Mouse (Mus musculus) midbrain, postnatal 0 days (tissue): ENCODE results near the gene Ugp2. TPM values are rescaled to one million over a fixed set of nuclear protein-coding genes. Genes with fewer than 3 reads are reported as not detected.
"Not testable (repeated sequence)": the region's sequence is repeated elsewhere in the genome, so short reads cannot be mapped to it uniquely, and the experiment has no call there.

ENCODE experiments used
- ATAC-seq: fragments of 200-750 bp; cut with Nextera tagmentation; 2 replicates; pipeline ENCODE4 v1.8.0; 2017; ENCODE audit warnings: moderate number of reproducible peaks, mild to moderate bottlenecking, moderate TSS enrichment, moderate library complexity; ENCODE audit not compliant: low FRiP score
- DNase-seq: peaks from one replicate; pipeline ENCODE4 v3.0.0-alpha.2; 2015; ENCODE audit warnings: low spot score
- H3K27ac ChIP-seq: fragments of 300-500 bp; sonication (generic); 2 replicates; pipeline ENCODE4 v1.5.1; 2014; ENCODE audit warnings: low read depth, mild to moderate bottlenecking, low read length, mixed read lengths
- H3K27me3 ChIP-seq: fragments of 300-500 bp; sonication (generic); 2 replicates; pipeline ENCODE4 v1.6.1; 2014; ENCODE audit warnings: low read length, control low read depth, mixed read lengths; ENCODE audit not compliant: insufficient read depth
- H3K36me3 ChIP-seq: fragments of 300-500 bp; sonication (generic); 2 replicates; pipeline ENCODE4 v1.6.1; 2014; ENCODE audit warnings: low read length, control low read depth, mixed read lengths; ENCODE audit not compliant: insufficient read depth
- H3K4me1 ChIP-seq: fragments of 300-500 bp; sonication (generic); 2 replicates; pipeline ENCODE4 v1.6.1; 2014; ENCODE audit warnings: mild to moderate bottlenecking, control low read depth, antibody characterized with exemption, low read length, mixed read lengths; ENCODE audit not compliant: insufficient read depth
- H3K4me2 ChIP-seq: fragments of 300-500 bp; sonication (generic); 2 replicates; pipeline ENCODE4 v1.6.1; 2014; ENCODE audit warnings: low read depth, mild to moderate bottlenecking, low read length, mixed read lengths; ENCODE audit not compliant: poor library complexity, severe bottlenecking
- H3K4me3 ChIP-seq: fragments of 300-500 bp; sonication (generic); 2 replicates; pipeline ENCODE4 v1.5.1; 2014; ENCODE audit warnings: low read depth, mild to moderate bottlenecking, low read length, moderate library complexity
- H3K9ac ChIP-seq: fragments of 300-500 bp; sonication (generic); replicated peaks from 2 replicates; pipeline ENCODE4 v1.6.1; 2014; ENCODE audit warnings: mild to moderate bottlenecking, low read length, moderate library complexity, mixed read lengths; ENCODE audit not compliant: poor library complexity, severe bottlenecking
- H3K9me3 ChIP-seq: fragments of 300-500 bp; sonication (generic); 2 replicates; pipeline ENCODE4 v1.6.1; 2016; ENCODE audit warnings: low read length, control low read depth
- CTCF ChIP-seq: IDR thresholded peaks from 2 replicates; pipeline ENCODE4 v1.5.1; 2016; ENCODE audit warnings: antibody characterized with exemption, mild to moderate bottlenecking
- WGBS: fragments of 180-500 bp; shearing (Covaris S2); extraction: QIAGEN DNeasy Blood & Tissue Kit; methylation state at CpG from one replicate; pipeline ENCODE4 v1.1.7; 2014; 5-methylcytosine and 5-hydroxymethylcytosine counted together
- polyA plus RNA-seq: library from polyadenylated mRNA; unstranded; fragments of >200 nt; fragmentation: Nextera tagmentation; extraction: Ambion mirVana; gene quantifications from 2 replicates; pipeline ENCODE4 v1.2.1, GENCODE M21; 2015
- total RNA-seq: library from RNA; depleted of rRNA; stranded (reverse); fragments of >200 nt; gene quantifications from 2 replicates; pipeline ENCODE4 v1.2.3, GENCODE M21; 2014

Gene Ugp2
- total and polyA plus RNA-seq, 2 experiments from 2014 or later, result 44.8 to 58.8 TPM

DNA sequence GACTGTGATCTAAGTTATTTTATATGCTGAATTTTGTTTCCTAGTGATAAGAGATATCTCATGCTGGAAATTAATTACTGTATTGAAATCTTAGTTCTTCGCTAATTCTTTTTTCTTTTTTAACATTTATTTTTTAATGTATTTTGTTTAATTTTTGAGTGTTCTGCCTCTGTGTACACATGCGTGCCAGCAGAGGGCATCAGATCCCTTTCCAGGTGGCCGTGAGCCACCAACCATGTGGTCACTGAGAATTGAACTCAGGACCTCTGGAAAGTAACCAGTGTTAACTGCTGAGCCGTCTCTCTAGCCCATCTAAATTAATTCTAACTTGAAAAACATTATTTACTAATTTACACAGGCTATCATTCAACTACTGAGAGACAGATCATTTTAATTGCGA lies 62.9 kb downstream of the Ugp2 start:
- Histone ChIP-seq H3K9ac (no peak overlapping the region), H3K36me3 (peaks cover 6% of the 10 kb centered on the region; the same call in 1 of the 2 replicates), H3K27ac (no peak overlapping the region), H3K4me3 (no peak overlapping the region), H3K27me3 (no peaks in the 10 kb centered on the region), H3K4me1 (no peaks in the 10 kb centered on the region), H3K4me2 (no peak overlapping the region), H3K9me3 (no peaks in the 10 kb centered on the region)
- no peak for ATAC-seq
- peak; percentile 63 for TF ChIP-seq CTCF
- DNase-seq, result peak; percentile 13
- WGBS, result 86% methylated on average over 5 of the region's 5 CpGs

DNA sequence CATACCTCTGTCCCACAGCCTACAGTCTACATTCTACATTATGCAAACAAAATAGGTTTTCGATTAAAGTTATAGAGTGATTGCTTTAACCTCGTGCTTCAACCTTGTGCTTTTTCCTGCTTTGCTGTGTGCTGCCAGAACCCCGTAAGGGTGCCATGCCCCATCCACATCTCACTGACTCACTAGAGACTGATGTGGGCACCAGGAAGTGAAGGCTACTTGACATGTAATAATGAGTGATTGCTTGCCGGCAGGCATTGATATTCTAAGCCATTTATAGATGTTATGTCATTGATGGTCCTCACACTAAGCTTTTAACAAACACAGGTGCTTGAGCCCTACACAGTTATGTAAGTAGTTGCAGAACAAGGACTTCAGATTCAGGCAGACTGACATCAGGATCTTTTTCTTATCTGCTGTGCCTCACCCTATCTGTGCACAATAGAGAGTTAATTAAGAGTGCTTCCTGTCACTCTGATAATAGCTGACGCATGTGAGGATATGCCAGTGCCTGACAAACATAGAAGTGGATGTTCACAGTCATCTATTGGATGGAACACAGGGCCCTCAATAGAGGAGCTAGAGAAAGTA lies 63.8 kb downstream of the Ugp2 start:
- H3K9me3 ChIP-seq, result no peaks in the 10 kb centered on the region
- WGBS, result 93% methylated on average over 5 of the region's 5 CpGs
- TF ChIP-seq CTCF, result no peak
- H3K9ac ChIP-seq, result no peak overlapping the region
- no peaks in the 10 kb centered on the region for H3K27me3 ChIP-seq
- DNase-seq (no peak), ATAC-seq (no peak)
- H3K4me1 ChIP-seq, result no peaks in the 10 kb centered on the region
- no peak overlapping the region for H3K4me3 ChIP-seq
- peaks cover 6% of the 10 kb centered on the region; the same call in 1 of the 2 replicates for H3K36me3 ChIP-seq
- H3K4me2 ChIP-seq, result no peak overlapping the region
- no peak overlapping the region for H3K27ac ChIP-seq

DNA sequence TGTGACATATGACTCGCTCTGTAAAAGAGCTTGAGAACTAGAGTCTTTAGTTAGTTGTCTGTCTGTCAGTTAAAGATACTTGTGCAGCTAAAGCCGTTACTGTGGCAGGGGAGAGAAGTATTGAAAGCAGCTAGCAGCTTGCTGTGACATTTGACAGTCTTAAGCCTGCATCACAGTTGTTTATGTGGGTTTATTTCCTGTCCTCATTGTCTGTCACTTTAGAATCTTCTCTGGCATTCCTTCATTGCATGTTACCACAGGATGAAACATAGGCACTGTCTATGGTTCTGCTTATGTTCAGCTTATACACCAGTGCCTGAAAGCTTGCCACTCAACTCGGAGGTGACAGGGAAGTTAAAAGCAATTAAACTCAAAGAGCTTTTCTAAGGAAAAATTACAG lies 67.4 kb downstream of the Ugp2 start:
- no peak for ATAC-seq
- Histone ChIP-seq H3K36me3 (peaks cover 24% of the 10 kb centered on the region; the same call in 1 of the 2 replicates), H3K4me2 (no peak overlapping the region), H3K9ac (no peak overlapping the region), H3K9me3 (no peaks in the 10 kb centered on the region), H3K4me1 (no peaks in the 10 kb centered on the region), H3K27me3 (no peaks in the 10 kb centered on the region), H3K27ac (no peak overlapping the region), H3K4me3 (no peak overlapping the region)
- TF ChIP-seq CTCF, result no peak
- WGBS, result 84% methylated on average over 3 of the region's 3 CpGs
- DNase-seq, result no peak

GRCm38 (mm10) chr11:21295486-21295885 lies 75.5 kb downstream of the Ugp2 start:
- DNase-seq (no peak), ATAC-seq (no peak)
- Histone ChIP-seq H3K9ac (no peak overlapping the region), H3K4me3 (no peak overlapping the region), H3K9me3 (no peaks in the 10 kb centered on the region), H3K27ac (no peak overlapping the region), H3K4me2 (no peak overlapping the region), H3K4me1 (no peaks in the 10 kb centered on the region), H3K36me3 (peaks cover 10% of the 10 kb centered on the region; the same call in 1 of the 2 replicates), H3K27me3 (no peaks in the 10 kb centered on the region)
- TF ChIP-seq CTCF, result no peak
- 85% methylated on average over 5 of the region's 5 CpGs for WGBS

DNA sequence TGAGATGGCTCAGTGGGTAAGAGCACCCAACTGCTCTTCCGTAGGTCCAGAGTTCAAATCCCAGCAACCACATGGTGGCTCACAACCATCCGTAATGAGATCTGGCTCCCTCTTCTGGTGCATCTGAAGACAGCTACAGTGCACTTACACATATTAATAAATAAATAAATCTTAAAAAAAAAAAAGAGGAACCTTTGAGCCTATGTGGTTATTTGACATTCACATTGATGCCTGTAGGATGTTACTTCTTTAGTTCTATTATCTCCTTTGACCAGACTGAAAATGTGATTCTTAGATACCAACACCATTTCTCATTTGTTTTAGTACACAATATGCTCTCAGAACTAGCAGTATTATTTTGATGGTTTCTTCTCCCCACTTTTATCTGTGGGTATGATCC lies 82.8 kb downstream of the Ugp2 start:
- not testable (repeated sequence) for H3K36me3 ChIP-seq, H3K9me3 ChIP-seq, H3K4me2 ChIP-seq, ATAC-seq, H3K27me3 ChIP-seq, DNase-seq, H3K27ac ChIP-seq, H3K9ac ChIP-seq, H3K4me3 ChIP-seq, H3K4me1 ChIP-seq
- 98% methylated on average over 2 of the region's 2 CpGs for WGBS

- DNase-seq (no peak), ATAC-seq (no peak)
- Histone ChIP-seq H3K4me2 (no peak overlapping the region), H3K27me3 (no peaks in the 10 kb centered on the region), H3K9ac (no peak overlapping the region), H3K4me1 (no peaks in the 10 kb centered on the region), H3K36me3 (no peaks in the 10 kb centered on the region), H3K27ac (no peak overlapping the region), H3K9me3 (no peaks in the 10 kb centered on the region), H3K4me3 (no peak overlapping the region)
- WGBS, result 91% methylated on average over 3 of the region's 3 CpGs
- no peak for TF ChIP-seq CTCF
Measured at GRCm38 (mm10) chr11:21286391-21286790, 84.6 kb downstream of the Ugp2 start.
